Mouse (Mus musculus) cortical plate, adult 2 months (tissue): Measurements from ENCODE around the gene Polr3h. TPM values are rescaled to one million over a fixed set of nuclear protein-coding genes. Genes with fewer than 3 reads are reported as not detected.

ENCODE experiments used
- H3K27ac ChIP-seq: fragments of 200-500 bp; 2 replicates; pipeline ENCODE4 v1.5.1; 2012; ENCODE audit warnings: low read length, control low read depth, inconsistent platforms; ENCODE audit not compliant: insufficient read depth
- H3K4me1 ChIP-seq: fragments of 200-500 bp; 2 replicates; pipeline ENCODE4 v1.6.1; 2011; ENCODE audit warnings: low read length; ENCODE audit not compliant: control insufficient read depth, insufficient read depth
- H3K4me3 ChIP-seq: fragments of 200-500 bp; 2 replicates; pipeline ENCODE4 v1.5.1; 2011; ENCODE audit warnings: mild to moderate bottlenecking, low read length, control low read depth; ENCODE audit not compliant: insufficient read depth
- CTCF ChIP-seq: fragments of 200-500 bp; IDR thresholded peaks from 2 replicates; pipeline ENCODE4 v1.5.1; 2011; ENCODE audit warnings: mild to moderate bottlenecking, control low read depth, low read length; ENCODE audit not compliant: insufficient read depth; ENCODE audit errors: extremely low read depth
- POLR2A ChIP-seq: fragments of 200-500 bp; IDR thresholded peaks from 2 replicates; pipeline ENCODE4 v1.6.1; 2011; ENCODE audit warnings: mild to moderate bottlenecking, low read length, control low read depth; ENCODE audit not compliant: insufficient read depth; ENCODE audit errors: extremely low read depth
- polyA plus RNA-seq: library from polyadenylated mRNA; depleted of rRNA; stranded (reverse); fragments of >200 nt; gene quantifications from 2 replicates; pipeline ENCODE4 v1.2.3, GENCODE M21; 2012; rRNA removed

The Polr3h gene
- polyA plus RNA-seq, 1 experiment, result 61.5 TPM

- no peak overlapping the region for H3K27ac ChIP-seq
- no peak for TF ChIP-seq POLR2A
- TF ChIP-seq CTCF, result peak; percentile 63
- H3K4me1 ChIP-seq, result no peaks in the 10 kb centered on the region
- H3K4me3 ChIP-seq, result no peak overlapping the region
Measured at GRCm38 (mm10) chr15:81848301-81848700, 77.7 kb downstream of the Polr3h start.

GRCm38 (mm10) chr15:81847861-81848260 lies 78.2 kb downstream of the Polr3h start:
- Histone ChIP-seq H3K27ac (no peak overlapping the region), H3K4me1 (no peaks in the 10 kb centered on the region), H3K4me3 (no peak overlapping the region)
- TF ChIP-seq POLR2A (no peak), CTCF (no peak)

- Histone ChIP-seq H3K27ac (no peak overlapping the region), H3K4me1 (no peaks in the 10 kb centered on the region), H3K4me3 (no peak overlapping the region)
- TF ChIP-seq POLR2A, result no peak
- TF ChIP-seq CTCF, result no peak
Measured at GRCm38 (mm10) chr15:81847161-81847560, 78.9 kb downstream of the Polr3h start.

- TF ChIP-seq POLR2A (no peak), CTCF (no peak)
- Histone ChIP-seq H3K27ac (no peak overlapping the region), H3K4me1 (no peaks in the 10 kb centered on the region), H3K4me3 (no peak overlapping the region)
Measured at GRCm38 (mm10) chr15:81846755-81847154, 79.3 kb downstream of the Polr3h start.

- Histone ChIP-seq H3K4me3 (no peak overlapping the region), H3K4me1 (no peaks in the 10 kb centered on the region), H3K27ac (no peak overlapping the region)
- no peak for TF ChIP-seq CTCF
- no peak for TF ChIP-seq POLR2A
Measured at GRCm38 (mm10) chr15:81845724-81846123, 80.3 kb downstream of the Polr3h start.

GRCm38 (mm10) chr15:81845033-81845625 lies 80.9 kb downstream of the Polr3h start:
- Histone ChIP-seq H3K4me3 (no peak overlapping the region), H3K4me1 (no peaks in the 10 kb centered on the region), H3K27ac (no peak overlapping the region)
- TF ChIP-seq CTCF (no peak), POLR2A (no peak)

GRCm38 (mm10) chr15:81842275-81842674 lies 83.8 kb downstream of the Polr3h start:
- no peak overlapping the region for H3K27ac ChIP-seq
- H3K4me3 ChIP-seq, result no peak overlapping the region
- H3K4me1 ChIP-seq, result peaks cover 5% of the 10 kb centered on the region
- no peak for TF ChIP-seq CTCF
- TF ChIP-seq POLR2A, result no peak

GRCm38 (mm10) chr15:81840306-81840705 lies 85.7 kb downstream of the Polr3h start:
- Histone ChIP-seq H3K4me3 (no peak overlapping the region), H3K4me1 (peaks cover 8% of the 10 kb centered on the region), H3K27ac (peak overlapping the region; percentile 6; the same call in 1 of the 2 replicates)
- TF ChIP-seq CTCF (no peak), POLR2A (no peak)

GRCm38 (mm10) chr15:81839634-81840033 lies 86.4 kb downstream of the Polr3h start:
- TF ChIP-seq POLR2A (peak; percentile 41; the same call in 1 of the 2 replicates), CTCF (no peak)
- no peak overlapping the region for H3K4me3 ChIP-seq
- peaks cover 8% of the 10 kb centered on the region for H3K4me1 ChIP-seq
- peak overlapping the region; percentile 75 for H3K27ac ChIP-seq

GRCm38 (mm10) chr15:81838554-81839235 lies 87.3 kb downstream of the Polr3h start:
- TF ChIP-seq POLR2A (no peak), CTCF (no peak)
- peak overlapping the region; percentile 76; the same call in 1 of the 2 replicates for H3K27ac ChIP-seq

More at GRCm38 (mm10) chr15:81838554-81839235, 87.3 kb downstream of the Polr3h start:
- Histone ChIP-seq H3K4me3 (no peak overlapping the region), H3K4me1 (peaks cover 8% of the 10 kb centered on the region)

Other genes with a start within 250 kb of the Polr3h start
- gene Chadl, start 229.0 kb downstream of the Polr3h start, polyA plus RNA-seq, result 22.3 and 23.6 TPM in 2 replicates
- gene Zc3h7b, start 181.2 kb downstream of the Polr3h start, polyA plus RNA-seq, result 89.7 and 93.8 TPM in 2 replicates
- gene Rangap1, start 180.7 kb downstream of the Polr3h start, polyA plus RNA-seq, result 151 and 154 TPM in 2 replicates
- gene Tef, start 123.8 kb downstream of the Polr3h start, polyA plus RNA-seq, result 318 and 326 TPM in 2 replicates
- 19.9 and 21.0 TPM in 2 replicates for gene Tob2, start 67.4 kb downstream of the Polr3h start, polyA plus RNA-seq
- gene Phf5a, start 54.3 kb downstream of the Polr3h start, polyA plus RNA-seq, result 53.3 and 57.7 TPM in 2 replicates
- gene Aco2, start 53.9 kb downstream of the Polr3h start, polyA plus RNA-seq, result 533 and 545 TPM in 2 replicates
- gene Csdc2, start 10.5 kb upstream of the Polr3h start, polyA plus RNA-seq, result 111 and 115 TPM in 2 replicates
- 294 and 300 TPM in 2 replicates for gene Pmm1, start 34.7 kb upstream of the Polr3h start, polyA plus RNA-seq
- not detected in 2 replicates for gene 1700029P11Rik, start 54.3 kb upstream of the Polr3h start, polyA plus RNA-seq
- 23.5 and 27.4 TPM in 2 replicates for gene Xrcc6, start 61.6 kb upstream of the Polr3h start, polyA plus RNA-seq
- gene Desi1, start 107.6 kb upstream of the Polr3h start, polyA plus RNA-seq, result 126 and 134 TPM in 2 replicates
- gene Snu13, start 121.4 kb upstream of the Polr3h start, polyA plus RNA-seq, result 133 and 137 TPM in 2 replicates
- gene 4930407I10Rik, start 132.9 kb upstream of the Polr3h start, polyA plus RNA-seq, result not detected in 2 replicates
- 6.1 and 7.9 TPM in 2 replicates for gene Mei1, start 143.8 kb upstream of the Polr3h start, polyA plus RNA-seq
- 16.3 and 16.5 TPM in 2 replicates for gene Ccdc134, start 201.7 kb upstream of the Polr3h start, polyA plus RNA-seq
- 138 and 166 TPM in 2 replicates for gene Srebf2, start 220.9 kb upstream of the Polr3h start, polyA plus RNA-seq